Mouse (Mus musculus): ENCODE results near the gene DXBay18.
"Not testable (repeated sequence)": the region's sequence is repeated elsewhere in the genome, so short reads cannot be mapped to it uniquely, and the experiment has no call there.

DXBay18 gene

DNA sequence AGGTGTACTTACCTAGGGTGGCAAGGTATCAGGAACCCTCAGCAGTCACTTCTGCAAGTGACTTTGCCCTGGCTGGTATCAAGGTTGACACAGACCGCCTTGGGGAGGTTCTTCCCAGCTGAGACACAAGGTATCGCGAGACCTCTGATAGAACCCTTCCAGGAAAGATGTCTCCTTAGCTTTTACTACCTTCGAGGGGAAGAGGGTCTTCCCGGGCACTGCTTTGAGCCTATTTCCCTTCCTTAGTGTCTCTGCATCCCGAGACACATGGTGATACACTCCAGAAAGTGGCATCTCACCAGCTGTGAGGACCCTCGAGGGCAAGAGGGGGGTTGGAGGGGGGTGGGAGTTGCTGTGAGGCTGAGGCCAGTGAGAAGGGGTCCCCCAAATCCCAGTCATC is at the start of gene DXBay18:
DXBay18 (minus strand) TSS at position 101 of the 400 bp plus-strand sequence.
- DNase-seq (ENCODE audit: low read depth, low spot score), result not testable (repeated sequence)

- DNase-seq (ENCODE audit: low read depth, low spot score), result peak; percentile 42
These were observed 42.7 kb upstream of the DXBay18 start, which contains the start of gene Xlr3b for GRCm38 (mm10) chrX:73191934-73192333. TSS of gene Xlr3b (plus strand) at chrX:73192207.

GRCm38 (mm10) chrX:73176889-73177288 is 27.6 kb upstream of the DXBay18 start, which contains the start of gene Spin2d:
TSS of gene Spin2d (minus strand) at chrX:73176989.
- not testable (repeated sequence) for DNase-seq (ENCODE audit: low read depth, low spot score)

DNA sequence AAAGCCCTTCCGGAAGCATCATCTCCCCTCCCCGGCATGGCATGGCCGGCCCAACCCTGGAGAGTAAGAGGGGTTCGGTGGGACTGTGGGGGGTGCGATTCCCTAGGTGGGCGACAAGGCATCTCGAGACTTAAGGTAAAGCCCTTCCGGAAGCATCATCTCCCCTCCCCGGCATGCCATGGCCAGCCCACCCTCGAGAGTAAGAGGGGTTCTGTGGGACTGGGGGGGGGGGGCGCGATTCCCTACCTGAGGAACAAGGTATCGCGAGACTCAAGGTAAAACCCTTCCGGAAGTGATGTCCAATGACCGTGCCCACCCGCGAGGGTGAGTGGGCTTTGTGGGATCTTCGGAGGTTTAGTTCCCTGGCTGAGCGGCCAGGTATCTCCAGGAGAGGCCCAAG is 754 bp downstream of the DXBay18 start, which contains the start of gene Xlr5b:
Xlr5b (plus strand) TSS at position 301 of the 400 bp plus-strand sequence.
- not testable (repeated sequence) for DNase-seq (ENCODE audit: low read depth, low spot score)

DNA sequence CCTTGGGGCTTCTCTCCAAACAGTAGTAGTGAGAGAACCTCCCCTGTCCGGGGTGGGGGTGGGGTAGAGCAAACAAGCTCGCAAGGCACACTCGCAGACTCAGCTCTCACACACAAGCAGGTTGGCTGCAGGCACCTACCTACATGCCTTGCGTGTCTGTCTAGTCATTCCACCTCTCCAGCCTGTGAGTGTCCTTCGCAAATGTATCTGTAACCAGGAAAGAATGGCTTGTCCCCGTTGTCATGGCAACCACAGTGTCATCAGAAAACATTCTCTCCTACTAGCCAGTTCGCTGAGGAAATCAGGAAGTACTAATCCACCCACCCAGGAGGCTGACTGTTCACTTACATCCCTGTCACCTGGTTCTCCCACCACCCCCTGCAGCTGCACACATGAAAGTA is 6.0 kb downstream of the DXBay18 start:
- not testable (repeated sequence) for DNase-seq (ENCODE audit: low read depth, low spot score)

- DNase-seq (ENCODE audit: low read depth, low spot score), result not testable (repeated sequence)
These were observed 26.1 kb downstream of the DXBay18 start for GRCm38 (mm10) chrX:73122859-73123829.

- DNase-seq (ENCODE audit: low read depth, low spot score), result not testable (repeated sequence)
These were observed 32.5 kb downstream of the DXBay18 start, which contains the start of gene Gm14685 for GRCm38 (mm10) chrX:73116747-73117146. TSS of gene Gm14685 (plus strand) at chrX:73117047.

- peak; percentile 2 for DNase-seq (ENCODE audit: low read depth, low spot score)
These were observed 52.2 kb downstream of the DXBay18 start, which contains the start of gene Xlr3a for GRCm38 (mm10) chrX:73096941-73097508. TSS of gene Xlr3a (minus strand) at chrX:73097095.

Data from CD4-positive helper T cell, adult 2 months (primary cell).